Comparison of ENCODE assay signal across 8 mouse cellular contexts in the genomic region with DNA sequence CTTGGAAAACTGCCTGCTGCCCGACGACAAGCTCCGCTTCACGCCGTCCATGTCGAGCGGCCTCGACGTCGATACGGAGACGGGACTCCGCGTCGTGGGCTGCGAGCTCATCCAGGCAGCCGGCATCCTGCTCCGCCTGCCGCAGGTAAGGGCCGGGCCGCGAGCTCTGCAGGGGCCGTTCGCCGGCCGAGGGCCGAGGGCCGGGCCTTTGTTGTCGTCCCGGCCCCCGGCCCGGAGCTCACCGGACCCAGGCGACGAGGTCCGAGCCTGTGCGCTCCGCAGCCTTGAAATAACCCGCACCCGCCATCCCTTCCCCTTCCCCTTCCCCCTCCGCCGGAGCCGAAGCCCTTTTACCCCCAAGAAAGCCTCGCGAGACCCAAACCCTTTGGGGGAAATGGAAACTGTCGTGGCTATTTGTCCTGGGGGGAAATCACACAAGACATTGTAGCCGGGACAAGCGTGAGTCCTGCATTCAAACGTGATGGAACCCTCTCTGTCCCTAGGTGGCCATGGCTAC. TPM values are rescaled to one million over a fixed set of nuclear protein-coding genes. Genes with fewer than 3 reads are reported as not detected.
A peak's percentile ranks its signal among the peaks of the same experiment; 100 is the strongest.
DNase-seq lines count a peak whose midpoint lies in the region; ATAC-seq and TF ChIP-seq lines count a peak whose summit lies in the region.

No protein-coding gene starts in this region.

- TF ChIP-seq POLR2A in ES-Bruce4 (IDR thresholded peaks at IDR 0.05; ENCODE audit: insufficient read depth, low read length), result no peak
- TF ChIP-seq POLR2A in small intestine, adult 2 months (IDR thresholded peaks at IDR 0.05; ENCODE audit: low read depth, low read length), result no peak

- peak overlapping the region; percentile 82 for H3K4me2 ChIP-seq in embryonic facial prominence, embryonic 13.5 days
- H3K4me2 ChIP-seq in hindbrain, embryonic 16.5 days (ENCODE audit: low read length), result peak overlapping the region; percentile 87
- H3K4me2 ChIP-seq in lung, embryonic 15.5 days, result peak overlapping the region; percentile 62

- intact Hi-C loops in gastrocnemius, adult 2 months (cut with DNase I), result loop anchor here (1.0 kb wide), 1 partner anchor 18 kb away; no protein-coding TSS in a partner anchor

- no peak for TF ChIP-seq CTCF in gastrocnemius, adult 2 months (IDR thresholded peaks at IDR 0.05)
- no peak for TF ChIP-seq CTCF in ES-Bruce4 (IDR thresholded peaks at IDR 0.05; ENCODE audit: low read depth, low read length)
- TF ChIP-seq CTCF in small intestine, adult 2 months (IDR thresholded peaks at IDR 0.05; ENCODE audit: extremely low read depth, insufficient read length, insufficient replicate concordance, low read depth, low read length), result no peak

- H3K4me3 ChIP-seq in gastrocnemius, adult 2 months, result peak overlapping the region; percentile 80
- H3K4me3 ChIP-seq in ES-Bruce4 (ENCODE audit: low read depth, low read length), result peak overlapping the region; percentile 100
- H3K4me3 ChIP-seq in embryonic facial prominence, embryonic 13.5 days, result peak overlapping the region; percentile 100
- peak overlapping the region; percentile 96 for H3K4me3 ChIP-seq in hindbrain, embryonic 16.5 days (ENCODE audit: low read length)
- peak overlapping the region; percentile 91 for H3K4me3 ChIP-seq in lung, embryonic 15.5 days
- peak overlapping the region; percentile 95 for H3K4me3 ChIP-seq in small intestine, adult 2 months (ENCODE audit: low read depth, low read length)

- H3K4me1 ChIP-seq in ES-Bruce4 (ENCODE audit: control insufficient read depth, insufficient read depth, low read length), result no peaks in the 10 kb centered on the region
- peaks cover 22% of the 10 kb centered on the region for H3K4me1 ChIP-seq in embryonic facial prominence, embryonic 13.5 days
- H3K4me1 ChIP-seq in hindbrain, embryonic 16.5 days (ENCODE audit: control insufficient read depth, insufficient read depth, low read depth, low read length), result peaks cover 19% of the 10 kb centered on the region
- peaks cover 25% of the 10 kb centered on the region for H3K4me1 ChIP-seq in lung, embryonic 15.5 days
- peaks cover 3% of the 10 kb centered on the region; the same call in 1 of the 2 replicates for H3K4me1 ChIP-seq in small intestine, adult 2 months (ENCODE audit: control insufficient read depth, insufficient read depth, insufficient read length, low read length)

- no peaks in the 10 kb centered on the region for H3K27me3 ChIP-seq in ES-Bruce4 (ENCODE audit: control insufficient read depth, insufficient read depth, low read length, poor library complexity, severe bottlenecking)
- H3K27me3 ChIP-seq in embryonic facial prominence, embryonic 13.5 days, result no peaks in the 10 kb centered on the region
- H3K27me3 ChIP-seq in hindbrain, embryonic 16.5 days (replicated peaks; ENCODE audit: control insufficient read depth, insufficient read depth, low read length), result no peaks in the 10 kb centered on the region
- H3K27me3 ChIP-seq in lung, embryonic 15.5 days, result no peaks in the 10 kb centered on the region
- no peaks in the 10 kb centered on the region for H3K27me3 ChIP-seq in small intestine, adult 2 months (ENCODE audit: control insufficient read depth, insufficient read depth, low read length)

- peak overlapping the region; percentile 94 for H3K9ac ChIP-seq in ES-Bruce4 (ENCODE audit: low read depth, poor library complexity, severe bottlenecking)
- peak overlapping the region; percentile 100 for H3K9ac ChIP-seq in embryonic facial prominence, embryonic 13.5 days
- peak overlapping the region; percentile 98 for H3K9ac ChIP-seq in hindbrain, embryonic 16.5 days (ENCODE audit: low read depth, low read length)
- peak overlapping the region; percentile 97 for H3K9ac ChIP-seq in lung, embryonic 15.5 days

- peak overlapping the region; percentile 99 for H3K27ac ChIP-seq in gastrocnemius, adult 2 months
- H3K27ac ChIP-seq in ES-Bruce4 (ENCODE audit: insufficient read depth, low read length), result peak overlapping the region; percentile 12; the same call in 1 of the 2 replicates
- peak overlapping the region; percentile 96 for H3K27ac ChIP-seq in embryonic facial prominence, embryonic 13.5 days
- peak overlapping the region; percentile 91 for H3K27ac ChIP-seq in hindbrain, embryonic 16.5 days (ENCODE audit: low read depth, low read length)
- H3K27ac ChIP-seq in lung, embryonic 15.5 days, result peak overlapping the region; percentile 87
- H3K27ac ChIP-seq in small intestine, adult 2 months (ENCODE audit: insufficient read depth, low read depth, low read length), result peak overlapping the region; percentile 78

- no peak for DNase-seq in gastrocnemius, adult 2 months
- DNase-seq in gastrocnemius, postnatal 25 days, result no peak
- DNase-seq in ovary, adult 18-20 months (ENCODE audit: low spot score), result no peak

- peak; percentile 12 for ATAC-seq in embryonic facial prominence, embryonic 13.5 days (ENCODE audit: insufficient number of reproducible peaks, insufficient read depth, low FRiP score, low TSS enrichment, low read depth)
- peak; percentile 56 for ATAC-seq in hindbrain, embryonic 16.5 days
- ATAC-seq in lung, embryonic 15.5 days (ENCODE audit: borderline replicate concordance, extremely low read depth, low FRiP score, low TSS enrichment), result peak; percentile 24; the same call in 1 of the 2 replicates

- peaks cover 65% of the 10 kb centered on the region for H3K36me3 ChIP-seq in ES-Bruce4 (ENCODE audit: control insufficient read depth, insufficient read depth, low read length, poor library complexity, severe bottlenecking)
- H3K36me3 ChIP-seq in embryonic facial prominence, embryonic 13.5 days, result peaks cover 72% of the 10 kb centered on the region
- H3K36me3 ChIP-seq in hindbrain, embryonic 16.5 days (ENCODE audit: control insufficient read depth, insufficient read depth, low read length), result peaks cover 47% of the 10 kb centered on the region
- peaks cover 67% of the 10 kb centered on the region for H3K36me3 ChIP-seq in lung, embryonic 15.5 days
- peaks cover 52% of the 10 kb centered on the region for H3K36me3 ChIP-seq in small intestine, adult 2 months (ENCODE audit: control insufficient read depth, insufficient read depth, low read length)

- TF ChIP-seq EP300 in ES-Bruce4 (IDR thresholded peaks at IDR 0.05; ENCODE audit: insufficient read depth, low read depth, low read length), result no peak

- WGBS in embryonic facial prominence, embryonic 13.5 days, result under 1% methylated on average over 49 of the region's 49 CpGs
- under 1% methylated on average over 37 of the region's 49 CpGs for WGBS in hindbrain, embryonic 16.5 days
- whole genome bisulfite sequencing in lung, embryonic 15.5 days, result under 1% methylated on average over 49 of the region's 49 CpGs
- WGBS in small intestine, adult 2 months, result 1% methylated on average over 49 of the region's 49 CpGs

- no peaks in the 10 kb centered on the region for H3K9me3 ChIP-seq in ES-Bruce4 (replicated peaks; ENCODE audit: control insufficient read depth, insufficient read depth, low read length, poor library complexity, severe bottlenecking)
- no peaks in the 10 kb centered on the region for H3K9me3 ChIP-seq in embryonic facial prominence, embryonic 13.5 days
- no peaks in the 10 kb centered on the region for H3K9me3 ChIP-seq in hindbrain, embryonic 16.5 days (ENCODE audit: control insufficient read depth, low read length)
- no peaks in the 10 kb centered on the region for H3K9me3 ChIP-seq in lung, embryonic 15.5 days

RNA-seq across cellular contexts. Expression of gene Ccnl2, which starts 0.4 kb away (rescaled TPM):
- total RNA-seq in gastrocnemius, adult 2 months (2021), result 10 to 100 TPM; 26.4 to 27.0 TPM
- 10 to 100 TPM; 20.4 to 26.6 TPM for total RNA-seq in gastrocnemius, postnatal 25 days (2021)
- polyA plus RNA-seq in ES-Bruce4 (2011; ENCODE audit: insufficient read depth, insufficient read length, low read depth, missing spikeins), result 86.1 and 87.6 TPM in 2 replicates
- 217 and 248 TPM in 2 replicates for polyA plus RNA-seq in embryonic facial prominence, embryonic 13.5 days (2015; fragmentation: Nextera tagmentation; extraction: Ambion mirVana)
- polyA plus RNA-seq in hindbrain, embryonic 16.5 days (2015; fragmentation: Nextera tagmentation; extraction: Ambion mirVana), result 118 and 132 TPM in 2 replicates
- 152 and 169 TPM in 2 replicates for polyA plus RNA-seq in lung, embryonic 15.5 days (2015; fragmentation: Nextera tagmentation; extraction: Ambion mirVana)
- polyA plus RNA-seq in small intestine, adult 2 months (2012; rRNA removed), result 20.5 and 31.3 TPM in 2 replicates

RNA-seq across cellular contexts. Expression of gene Mrpl20, which starts 10.0 kb away (rescaled TPM):
- total RNA-seq in gastrocnemius, adult 2 months (2021), result 10 to 100 TPM; 39.0 to 52.7 TPM
- 10 to 100 TPM; 45.1 to 47.7 TPM for total RNA-seq in gastrocnemius, postnatal 25 days (2021)
- 70.0 and 82.8 TPM in 2 replicates for polyA plus RNA-seq in ES-Bruce4 (2011; ENCODE audit: insufficient read depth, insufficient read length, low read depth, missing spikeins)
- polyA plus RNA-seq in embryonic facial prominence, embryonic 13.5 days (2015; fragmentation: Nextera tagmentation; extraction: Ambion mirVana), result 195 and 229 TPM in 2 replicates
- polyA plus RNA-seq in hindbrain, embryonic 16.5 days (2015; fragmentation: Nextera tagmentation; extraction: Ambion mirVana), result 251 and 267 TPM in 2 replicates
- polyA plus RNA-seq in lung, embryonic 15.5 days (2015; fragmentation: Nextera tagmentation; extraction: Ambion mirVana), result 193 and 228 TPM in 2 replicates
- polyA plus RNA-seq in small intestine, adult 2 months (2012; rRNA removed), result 34.5 and 36.4 TPM in 2 replicates

RNA-seq across cellular contexts. Expression of gene Aurkaip1, which starts 18.3 kb away (rescaled TPM):
- 10 to 100 TPM; 74.0 to 89.8 TPM for total RNA-seq in gastrocnemius, adult 2 months (2021)
- total RNA-seq in gastrocnemius, postnatal 25 days (2021), result 10 to 100 TPM; 68.4 to 70.9 TPM
- polyA plus RNA-seq in ES-Bruce4 (2011; ENCODE audit: insufficient read depth, insufficient read length, low read depth, missing spikeins), result 70.6 and 76.0 TPM in 2 replicates
- polyA plus RNA-seq in embryonic facial prominence, embryonic 13.5 days (2015; fragmentation: Nextera tagmentation; extraction: Ambion mirVana), result 131 and 150 TPM in 2 replicates
- 133 and 143 TPM in 2 replicates for polyA plus RNA-seq in hindbrain, embryonic 16.5 days (2015; fragmentation: Nextera tagmentation; extraction: Ambion mirVana)
- polyA plus RNA-seq in lung, embryonic 15.5 days (2015; fragmentation: Nextera tagmentation; extraction: Ambion mirVana), result 143 and 146 TPM in 2 replicates
- 113 and 159 TPM in 2 replicates for polyA plus RNA-seq in small intestine, adult 2 months (2012; rRNA removed)

RNA-seq across cellular contexts. Expression of gene Ankrd65, which starts 22.5 kb away (rescaled TPM):
- not detected for total RNA-seq in gastrocnemius, adult 2 months (2021)
- total RNA-seq in gastrocnemius, postnatal 25 days (2021), result not detected
- polyA plus RNA-seq in ES-Bruce4 (2011; ENCODE audit: insufficient read depth, insufficient read length, low read depth, missing spikeins), result not detected in 2 replicates
- polyA plus RNA-seq in embryonic facial prominence, embryonic 13.5 days (2015; fragmentation: Nextera tagmentation; extraction: Ambion mirVana), result 0.24 TPM in 1 of 2 replicates, not detected in the other
- polyA plus RNA-seq in hindbrain, embryonic 16.5 days (2015; fragmentation: Nextera tagmentation; extraction: Ambion mirVana), result not detected in 2 replicates
- polyA plus RNA-seq in lung, embryonic 15.5 days (2015; fragmentation: Nextera tagmentation; extraction: Ambion mirVana), result 0.20 TPM in 1 of 2 replicates, not detected in the other
- not detected in 2 replicates for polyA plus RNA-seq in small intestine, adult 2 months (2012; rRNA removed)

RNA-seq across cellular contexts. Expression of gene Mxra8, which starts 26.8 kb away (rescaled TPM):
- 10 to 100 TPM; 26.4 to 31.3 TPM for total RNA-seq in gastrocnemius, adult 2 months (2021)
- total RNA-seq in gastrocnemius, postnatal 25 days (2021), result 10 to 100 TPM; 37.5 to 37.6 TPM
- 21.1 and 26.1 TPM in 2 replicates for polyA plus RNA-seq in ES-Bruce4 (2011; ENCODE audit: insufficient read depth, insufficient read length, low read depth, missing spikeins)
- polyA plus RNA-seq in embryonic facial prominence, embryonic 13.5 days (2015; fragmentation: Nextera tagmentation; extraction: Ambion mirVana), result 69.6 and 71.8 TPM in 2 replicates
- polyA plus RNA-seq in hindbrain, embryonic 16.5 days (2015; fragmentation: Nextera tagmentation; extraction: Ambion mirVana), result 35.7 and 36.5 TPM in 2 replicates
- 194 and 223 TPM in 2 replicates for polyA plus RNA-seq in lung, embryonic 15.5 days (2015; fragmentation: Nextera tagmentation; extraction: Ambion mirVana)
- polyA plus RNA-seq in small intestine, adult 2 months (2012; rRNA removed), result 67.9 and 98.1 TPM in 2 replicates

Comparison
In these comparisons a context has a peak if more than half of its experiments do, and no peak if none do; other contexts are left out.
1. H3K27ac ChIP-seq: peak in every context shown above with its lines; median percentile 99 in gastrocnemius, adult 2 months; 96 in embryonic facial prominence, embryonic 13.5 days; 91 in hindbrain, embryonic 16.5 days; 87 in lung, embryonic 15.5 days; 78 in small intestine, adult 2 months; 12 in ES-Bruce4.